Mouse (Mus musculus): Measurements from ENCODE around the gene Sfr1.

DNA sequence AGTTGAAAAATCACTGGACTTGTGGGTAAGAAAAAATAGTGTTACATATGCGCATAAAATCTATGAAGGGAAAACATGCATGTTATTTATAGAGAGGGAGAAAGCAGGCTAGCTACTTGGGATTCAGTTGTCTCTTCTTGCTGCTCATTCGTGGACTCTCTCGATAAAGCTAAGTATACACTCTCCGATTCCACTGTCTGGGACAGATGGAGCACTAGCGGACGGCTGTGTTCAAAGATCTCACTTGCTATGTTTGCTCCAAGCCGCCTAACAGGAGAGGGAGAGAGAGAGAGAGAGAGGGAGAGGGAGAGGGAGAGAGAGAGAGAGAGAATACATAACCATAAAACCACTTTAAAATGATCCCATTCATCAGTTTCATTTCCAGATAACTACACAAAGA, 48.7 kb downstream of the Sfr1 start:
- no peak for TF ChIP-seq CTCF (conservative IDR thresholded peaks at IDR 0.05; ENCODE audit: low read length)
- no peak for TF ChIP-seq POU5F1 (IDR thresholded peaks at IDR 0.05; ENCODE audit: borderline replicate concordance, low read length)
- no peak for TF ChIP-seq NANOG (IDR thresholded peaks at IDR 0.05; ENCODE audit: borderline replicate concordance, low read length)
